Mouse (Mus musculus) spleen, adult 2 months (tissue): ENCODE measurements around the gene Rreb1.

ENCODE experiments used
- CTCF ChIP-seq: fragments of 200-500 bp; IDR thresholded peaks from 2 replicates; pipeline ENCODE4 v1.5.1; 2011; ENCODE audit warnings: mild to moderate bottlenecking, inconsistent platforms; ENCODE audit not compliant: insufficient read depth, insufficient read length, insufficient replicate concordance; ENCODE audit errors: extremely low read depth
- POLR2A ChIP-seq: fragments of 200-500 bp; IDR thresholded peaks from 2 replicates; pipeline ENCODE4 v1.6.1; 2011; ENCODE audit warnings: low read depth, low read length, inconsistent platforms

GRCm38 (mm10) chr13:37895564-37896254 lies 117.5 kb downstream of the Rreb1 start:
- TF ChIP-seq CTCF (no peak), POLR2A (no peak)
